Mouse (Mus musculus) left cerebral cortex, adult 8-10 months (tissue): Measurements from ENCODE around the gene Cntln. TPM values are rescaled to one million over a fixed set of nuclear protein-coding genes. Genes with fewer than 3 reads are reported as not detected.

Experiments used
- total RNA-seq, 4 experiments: library from RNA; stranded (reverse); gene quantifications; 2 replicates each; pipeline ENCODE4 v1.2.4; 2022

Cntln gene
- total RNA-seq, 4 experiments from 2014 or later, result 9.4 to 10.5 (median 10.1) TPM

Other genes with a start within 250 kb of the Cntln start
- gene Bnc2, start 209.0 kb upstream of the Cntln start, total RNA-seq, result 1 to 10 TPM; 2.9 to 4.7 (median 3.6) TPM